Mouse (Mus musculus) midbrain, embryonic 11.5 days (tissue): Measurements from ENCODE around the gene Pi16. TPM values are rescaled to one million over a fixed set of nuclear protein-coding genes. Genes with fewer than 3 reads are reported as not detected.

Source experiments
- ATAC-seq: fragments of 200-750 bp; cut with Nextera tagmentation; 2 replicates; pipeline ENCODE4 v1.8.0; 2017; ENCODE audit warnings: moderate TSS enrichment, moderate library complexity; ENCODE audit not compliant: low FRiP score
- DNase-seq: peaks from one replicate; pipeline ENCODE4 v3.0.0; 2015; ENCODE audit warnings: low spot score; ENCODE audit errors: missing footprints
- H3K27ac ChIP-seq: fragments of 300-500 bp; sonication (generic); 2 replicates; pipeline ENCODE4 v1.5.1; 2014; ENCODE audit warnings: low read depth, low read length
- H3K27me3 ChIP-seq: fragments of 300-500 bp; sonication (generic); 2 replicates; pipeline ENCODE4 v1.6.1; 2014; ENCODE audit warnings: mild to moderate bottlenecking, low read length, moderate library complexity, mixed read lengths; ENCODE audit not compliant: control insufficient read depth, insufficient read depth
- H3K36me3 ChIP-seq: fragments of 300-500 bp; sonication (generic); 2 replicates; pipeline ENCODE4 v1.6.1; 2014; ENCODE audit warnings: mild to moderate bottlenecking, low read length, moderate library complexity, mixed read lengths; ENCODE audit not compliant: control insufficient read depth, insufficient read depth
- H3K4me1 ChIP-seq: fragments of 300-500 bp; sonication (generic); 2 replicates; pipeline ENCODE4 v1.6.1; 2014; ENCODE audit warnings: low read length; ENCODE audit not compliant: control insufficient read depth, insufficient read depth
- H3K4me2 ChIP-seq: fragments of 300-500 bp; sonication (generic); 2 replicates; pipeline ENCODE4 v1.6.1; 2014; ENCODE audit warnings: mild to moderate bottlenecking, moderate library complexity
- H3K4me3 ChIP-seq: fragments of 300-500 bp; sonication (generic); 2 replicates; pipeline ENCODE4 v1.5.1; 2014; ENCODE audit warnings: low read depth, low read length
- H3K9ac ChIP-seq: fragments of 300-500 bp; sonication (generic); 2 replicates; pipeline ENCODE4 v1.6.1; 2014; ENCODE audit warnings: low read length
- H3K9me3 ChIP-seq: fragments of 300-500 bp; sonication (generic); 2 replicates; pipeline ENCODE4 v1.6.1; 2016; ENCODE audit warnings: low read length; ENCODE audit not compliant: control insufficient read depth
- WGBS: fragments of 180-500 bp; shearing (Covaris S2); extraction: QIAGEN DNeasy Blood & Tissue Kit; methylation state at CpG from one replicate; pipeline ENCODE4 v1.1.7; 2014; 5-methylcytosine and 5-hydroxymethylcytosine counted together
- polyA plus RNA-seq: library from polyadenylated mRNA; unstranded; fragments of >200 nt; fragmentation: Nextera tagmentation; extraction: Ambion mirVana; gene quantifications from 2 replicates; pipeline ENCODE4 v1.2.1, GENCODE M21; 2014

Gene Pi16
- polyA plus RNA-seq, 1 experiment from 2014 or later: 0.56 TPM

- 95% methylated on average over 19 of the region's 19 CpGs for WGBS
- no peaks in the 10 kb centered on the region for H3K27me3 ChIP-seq
- peaks cover 48% of the 10 kb centered on the region for H3K36me3 ChIP-seq
- no peak for DNase-seq
- H3K4me2 ChIP-seq: no peak overlapping the region
- H3K4me3 ChIP-seq: no peak overlapping the region
- no peak overlapping the region for H3K27ac ChIP-seq
- no peak overlapping the region for H3K9ac ChIP-seq
- no peak for ATAC-seq
- peaks cover 3% of the 10 kb centered on the region for H3K4me1 ChIP-seq
- H3K9me3 ChIP-seq: no peaks in the 10 kb centered on the region
Measured at GRCm38 (mm10) chr17:29336266-29336990, 18.9 kb downstream of the Pi16 start.

GRCm38 (mm10) chr17:29337979-29338823 lies 20.7 kb downstream of the Pi16 start:
- Histone ChIP-seq H3K9ac (no peak overlapping the region), H3K4me3 (no peak overlapping the region), H3K4me1 (peaks cover 11% of the 10 kb centered on the region), H3K27ac (no peak overlapping the region; the same call in 1 of the 2 replicates), H3K36me3 (peaks cover 37% of the 10 kb centered on the region), H3K4me2 (no peak overlapping the region), H3K27me3 (no peaks in the 10 kb centered on the region), H3K9me3 (no peaks in the 10 kb centered on the region)
- 93% methylated on average over 9 of the region's 9 CpGs for WGBS
- DNase-seq: no peak
- ATAC-seq: no peak

- Histone ChIP-seq H3K9me3 (no peaks in the 10 kb centered on the region), H3K27ac (no peak overlapping the region), H3K9ac (no peak overlapping the region), H3K27me3 (no peaks in the 10 kb centered on the region), H3K36me3 (peaks cover 36% of the 10 kb centered on the region), H3K4me1 (peaks cover 11% of the 10 kb centered on the region), H3K4me3 (no peak overlapping the region), H3K4me2 (no peak overlapping the region)
- DNase-seq (no peak), ATAC-seq (no peak)
- WGBS: 85% methylated on average over 11 of the region's 11 CpGs
Measured at GRCm38 (mm10) chr17:29339170-29339768, 21.8 kb downstream of the Pi16 start.

- no peak for DNase-seq
Measured at GRCm38 (mm10) chr17:29340406-29341261, 23.2 kb downstream of the Pi16 start.

GRCm38 (mm10) chr17:29341591-29342003 lies 24.1 kb downstream of the Pi16 start:
- 21% methylated on average over 9 of the region's 9 CpGs for WGBS
- H3K9ac ChIP-seq: no peak overlapping the region
- H3K36me3 ChIP-seq: peaks cover 26% of the 10 kb centered on the region
- no peaks in the 10 kb centered on the region for H3K9me3 ChIP-seq
- no peak overlapping the region for H3K4me2 ChIP-seq
- H3K27me3 ChIP-seq: no peaks in the 10 kb centered on the region
- DNase-seq (no peak), ATAC-seq (peak; percentile 68)
- H3K4me3 ChIP-seq: no peak overlapping the region
- H3K27ac ChIP-seq: 0 out of 2 replicates have a peak overlapping the region, but pooled peaks have one; percentile 11
- H3K4me1 ChIP-seq: peaks cover 24% of the 10 kb centered on the region

More at GRCm38 (mm10) chr17:29340406-29341261, 23.2 kb downstream of the Pi16 start:
- Histone ChIP-seq H3K36me3 (peaks cover 31% of the 10 kb centered on the region), H3K27me3 (no peaks in the 10 kb centered on the region), H3K9ac (no peak overlapping the region), H3K4me3 (no peak overlapping the region), H3K4me1 (peaks cover 14% of the 10 kb centered on the region), H3K9me3 (no peaks in the 10 kb centered on the region), H3K27ac (no peak overlapping the region; the same call in 1 of the 2 replicates), H3K4me2 (no peak overlapping the region)
- WGBS: 82% methylated on average over 18 of the region's 18 CpGs
- ATAC-seq: no peak

GRCm38 (mm10) chr17:29342010-29342910 lies 24.8 kb downstream of the Pi16 start:
- H3K9me3 ChIP-seq: no peaks in the 10 kb centered on the region
- DNase-seq: no peak
- ATAC-seq: 0 out of 2 replicates have a peak, but pooled peaks have one; percentile 14
- WGBS: 55% methylated on average over 13 of the region's 13 CpGs
- H3K4me3 ChIP-seq: no peak overlapping the region
- H3K4me2 ChIP-seq: no peak overlapping the region
- peaks cover 24% of the 10 kb centered on the region for H3K36me3 ChIP-seq
- H3K27ac ChIP-seq: no peak overlapping the region; the same call in 1 of the 2 replicates
- H3K27me3 ChIP-seq: no peaks in the 10 kb centered on the region
- no peak overlapping the region for H3K9ac ChIP-seq
- H3K4me1 ChIP-seq: peaks cover 25% of the 10 kb centered on the region

GRCm38 (mm10) chr17:29343241-29343640 lies 25.8 kb downstream of the Pi16 start:
- no peak for DNase-seq
- Histone ChIP-seq H3K27me3 (no peaks in the 10 kb centered on the region), H3K36me3 (peaks cover 18% of the 10 kb centered on the region), H3K27ac (no peak overlapping the region), H3K4me1 (peaks cover 27% of the 10 kb centered on the region), H3K4me3 (no peak overlapping the region), H3K9me3 (no peaks in the 10 kb centered on the region), H3K4me2 (no peak overlapping the region), H3K9ac (no peak overlapping the region)
- no peak for ATAC-seq
- 91% methylated on average over 5 of the region's 5 CpGs for WGBS

- DNase-seq: no peak
- Histone ChIP-seq H3K36me3 (peaks cover 4% of the 10 kb centered on the region; the same call in 1 of the 2 replicates), H3K9ac (no peak overlapping the region), H3K4me2 (no peak overlapping the region), H3K9me3 (no peaks in the 10 kb centered on the region), H3K4me1 (peaks cover 29% of the 10 kb centered on the region), H3K4me3 (no peak overlapping the region), H3K27ac (no peak overlapping the region), H3K27me3 (no peaks in the 10 kb centered on the region)
- ATAC-seq: no peak
- WGBS: 95% methylated on average over 12 of the region's 12 CpGs
Measured at GRCm38 (mm10) chr17:29345272-29345671, 27.8 kb downstream of the Pi16 start.
